Mouse (Mus musculus): ENCODE results near the gene Tut1.

DNA sequence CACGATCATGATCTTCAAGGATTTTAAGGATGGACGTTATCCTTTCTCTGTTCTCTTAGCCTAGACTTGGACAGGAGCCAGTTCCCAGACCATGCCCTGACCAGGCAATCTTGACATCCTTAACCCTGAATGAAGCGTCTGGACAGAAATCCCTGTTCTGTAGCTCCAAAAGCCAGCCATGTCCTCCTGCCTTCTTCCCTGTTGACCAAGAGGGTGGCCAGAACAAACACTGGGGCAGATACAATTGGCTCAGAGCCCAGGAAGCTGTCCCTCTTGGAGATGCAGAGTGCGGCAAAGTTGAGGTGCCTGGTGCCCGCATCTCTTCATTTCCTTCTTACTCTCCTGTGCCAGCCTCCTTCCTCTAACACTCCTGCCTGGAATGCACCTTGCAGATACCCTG is 32.2 kb downstream of the Tut1 start:
- TF ChIP-seq POLR2A (IDR thresholded peaks at IDR 0.05; ENCODE audit: borderline replicate concordance, control insufficient read depth, low read depth, low read length) (no peak), CTCF (IDR thresholded peaks at IDR 0.05; ENCODE audit: control insufficient read depth, insufficient read depth, low read length) (no peak)
